Mouse (Mus musculus): ENCODE measurements around the gene Echdc3.

GRCm38 (mm10) chr2:6239333-6239732 lies 26.5 kb upstream of the Echdc3 start:
- no peak for TF ChIP-seq POLR2A (IDR thresholded peaks at IDR 0.05; ENCODE audit: low read depth, low read length)
- TF ChIP-seq CTCF (IDR thresholded peaks at IDR 0.05; ENCODE audit: extremely low read depth, insufficient read depth, insufficient read length, insufficient replicate concordance), result no peak

Data from spleen, adult 2 months (tissue).